Mouse (Mus musculus) adrenal gland, postnatal 10 days (tissue): ENCODE data around the gene Gm9972. TPM values are rescaled to one million over a fixed set of nuclear protein-coding genes. Genes with fewer than 3 reads are reported as not detected.

Source experiments
- DNase-seq: peaks from one replicate; pipeline ENCODE4 v3.0.0; 2021; ENCODE audit warnings: mixed read lengths
- long read RNA-seq, 2 experiments: library from polyadenylated mRNA; stranded (forward); transcript quantifications; one replicate each; pipeline ENCODE4 v2.0.0; 2021
- total RNA-seq, 2 experiments: library from RNA; stranded (reverse); gene quantifications; 2 replicates each; pipeline ENCODE4 v1.2.3; 2021

Gene Gm9972
- total RNA-seq = not detected
- long read RNA-seq, experiment 1 = 0 reads
- long read RNA-seq, experiment 2 = 0 reads

DNA sequence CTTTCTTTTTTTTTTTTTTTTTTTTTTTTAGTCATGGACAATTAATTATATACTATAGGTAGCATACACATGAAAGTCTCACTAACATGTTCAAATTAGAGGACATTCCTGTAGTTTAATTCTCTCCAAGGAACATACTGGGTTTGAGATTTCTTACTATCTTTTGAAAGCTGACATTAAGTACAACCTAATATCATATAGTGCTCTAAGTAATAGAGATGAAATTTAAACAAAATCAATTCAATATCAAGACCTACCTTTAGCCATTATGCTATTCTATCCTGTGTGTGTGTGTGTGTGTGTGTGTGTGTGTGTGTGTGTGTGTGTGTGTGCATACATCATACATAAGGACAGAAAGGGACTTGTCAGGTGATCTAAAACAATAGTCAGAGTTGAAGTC is at the start of gene Gm9972:
TSS of gene Gm9972 (plus strand) at position 301 of the 400 bp plus-strand sequence.
- DNase-seq = no peak

DNA sequence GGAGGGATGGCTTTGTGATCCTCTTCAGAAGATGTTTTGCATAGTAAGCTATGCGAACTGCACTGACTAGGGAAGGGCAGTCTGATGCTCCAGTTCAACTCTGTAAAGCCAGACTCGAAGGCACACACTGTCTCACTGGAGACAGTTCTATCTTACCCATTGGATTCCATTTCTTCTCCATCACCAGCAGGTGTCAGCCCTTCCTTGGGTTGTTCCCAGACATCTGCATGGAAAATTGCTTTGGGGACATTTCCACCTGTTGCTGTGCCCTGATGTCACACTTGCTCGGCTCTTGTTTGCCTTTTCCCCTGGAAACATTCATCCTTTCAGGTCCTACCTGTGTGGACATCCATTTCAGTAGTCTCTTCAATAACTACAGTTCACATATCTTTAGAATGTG is 36.4 kb upstream of the Gm9972 start:
- peak; percentile 33 for DNase-seq

DNA sequence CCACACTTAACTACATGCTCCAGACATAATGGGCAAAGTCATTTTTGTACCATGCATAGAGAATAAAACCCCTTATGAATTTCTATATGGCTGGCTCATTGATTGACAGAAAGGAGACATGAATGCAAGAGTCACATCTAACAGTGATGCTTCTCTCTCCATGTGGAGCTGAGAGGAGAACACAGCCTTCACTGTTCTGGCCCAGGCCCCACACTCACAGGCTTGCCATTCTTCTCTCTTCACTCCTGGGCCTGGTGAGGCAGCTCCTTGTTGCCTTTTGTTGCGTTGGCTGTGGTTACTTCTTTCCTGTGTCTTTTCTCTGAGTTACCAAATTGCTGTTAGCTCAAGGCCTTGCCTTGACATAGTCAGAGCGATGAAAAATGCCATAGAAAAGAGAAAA is 23.6 kb upstream of the Gm9972 start:
- no peak for DNase-seq

GRCm38 (mm10) chr11:43012980-43013379 is 22.6 kb upstream of the Gm9972 start:
- DNase-seq = no peak

DNA sequence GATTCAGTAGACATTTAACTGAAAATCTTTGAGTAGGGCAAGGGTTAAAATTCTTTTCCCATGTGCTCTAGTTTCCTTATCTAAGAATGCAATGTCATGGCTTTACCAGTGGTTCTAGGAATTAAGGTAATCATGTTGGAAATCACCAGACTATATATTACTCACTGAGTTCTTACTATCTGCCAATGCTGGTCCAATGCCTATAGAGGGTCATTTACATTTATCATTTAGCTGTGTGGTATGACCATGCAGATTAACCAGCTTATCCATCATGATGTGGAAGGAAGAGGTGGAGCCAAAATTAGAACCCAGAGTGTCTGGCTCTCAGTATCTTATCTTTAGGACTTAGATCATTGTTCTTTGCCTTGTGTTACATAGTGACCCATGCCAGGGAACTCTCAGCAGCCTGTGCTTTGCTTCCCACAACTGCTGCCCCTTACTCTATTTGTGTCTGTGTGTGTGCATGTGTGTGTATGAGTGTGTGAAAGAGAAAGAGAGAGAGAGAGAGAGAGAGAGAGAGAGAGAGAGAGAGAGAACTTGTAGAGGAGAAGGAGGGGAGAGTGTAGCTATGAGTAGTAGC is 12.3 kb upstream of the Gm9972 start:
- no peak for DNase-seq

- DNase-seq = no peak
Observed at GRCm38 (mm10) chr11:43029813-43030212, 5.7 kb upstream of the Gm9972 start.

DNA sequence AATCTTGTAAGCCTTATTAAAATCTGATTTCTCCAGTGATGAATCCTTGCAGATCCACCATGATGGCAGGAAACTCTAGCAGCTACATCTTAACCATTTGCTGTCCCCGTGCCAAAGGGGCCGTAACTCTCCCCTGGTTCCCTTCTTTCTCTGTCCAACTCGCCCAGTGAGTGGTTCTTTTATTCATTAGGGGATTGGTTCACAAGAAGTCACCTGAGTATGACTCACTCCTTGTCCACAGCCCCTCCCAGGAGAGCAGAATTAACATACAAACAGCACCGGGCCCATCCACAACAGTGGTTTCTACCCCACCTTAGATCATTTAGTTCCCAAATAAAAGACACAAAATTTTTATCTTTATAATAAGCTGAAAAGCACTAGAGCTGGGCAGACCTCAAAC is 3.4 kb upstream of the Gm9972 start:
- DNase-seq = no peak

GRCm38 (mm10) chr11:43045871-43046548 is 10.5 kb downstream of the Gm9972 start:
- DNase-seq = no peak

DNA sequence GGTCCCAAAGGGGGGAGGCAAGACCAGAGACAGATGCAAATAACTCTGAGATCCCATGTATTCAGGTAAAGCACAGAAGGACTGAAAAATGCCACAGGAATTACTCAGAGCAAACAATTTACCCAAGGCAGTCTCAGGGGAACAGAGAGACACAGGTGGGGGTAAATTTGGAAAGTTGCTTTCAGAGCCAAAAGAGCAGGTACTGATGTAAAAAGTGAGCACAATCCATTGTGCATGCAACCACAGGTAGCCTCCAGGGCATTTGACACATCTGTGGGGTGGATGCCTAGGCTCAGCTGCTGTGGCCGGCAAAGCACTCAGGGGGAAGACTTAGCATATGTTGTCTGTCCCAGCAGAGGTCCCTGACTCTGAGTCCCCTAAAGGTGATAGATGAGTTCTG is 13.8 kb downstream of the Gm9972 start:
- no peak for DNase-seq

- DNase-seq = no peak
Observed at GRCm38 (mm10) chr11:43054972-43055371, 19.4 kb downstream of the Gm9972 start.

DNA sequence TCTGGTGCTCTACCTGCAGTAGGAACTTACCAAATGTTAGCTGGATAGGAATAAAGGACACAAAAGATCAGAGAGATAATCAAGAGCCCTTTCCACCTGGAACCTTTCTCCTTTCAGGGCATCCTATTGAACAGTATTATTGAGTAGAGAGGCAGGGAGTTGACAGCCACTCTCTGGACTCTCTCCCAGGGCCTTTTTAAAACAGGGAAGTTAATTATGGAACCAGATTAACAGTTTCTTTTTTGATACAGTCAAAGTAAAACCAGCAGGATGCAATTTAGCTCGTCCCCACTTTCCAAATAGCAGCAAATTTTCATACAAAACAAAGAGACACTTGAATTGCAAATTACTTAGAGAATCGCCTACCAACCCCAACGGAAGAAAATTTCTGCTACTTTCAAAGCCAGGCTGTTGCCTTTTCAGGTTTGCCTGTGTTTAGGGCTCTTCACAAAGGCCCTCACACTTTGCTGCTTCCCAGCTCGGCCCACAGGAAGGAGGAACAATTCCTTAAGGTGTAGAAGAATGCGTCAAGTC is 24.0 kb downstream of the Gm9972 start:
- no peak for DNase-seq

GRCm38 (mm10) chr11:43062286-43062685 is 26.7 kb downstream of the Gm9972 start:
- no peak for DNase-seq

GRCm38 (mm10) chr11:43086309-43087050 is 50.9 kb downstream of the Gm9972 start:
- DNase-seq = no peak

Other genes starting within 250 kb of the Gm9972 start
- gene Atp10b, start 114.1 kb downstream of the Gm9972 start, total RNA-seq = under 1 TPM in 1 of 2 experiments, not detected in 1; 0.06 TPM